Mouse (Mus musculus) ES-Bruce4 (cell line): ENCODE results near the gene Kctd5.

Experiments
- CTCF ChIP-seq: IDR thresholded peaks from one replicate; pipeline ENCODE4 v1.8.1; 2011; ENCODE audit warnings: low read depth, low read length
- POLR2A ChIP-seq: IDR thresholded peaks from one replicate; pipeline ENCODE4 v1.8.1; 2011; ENCODE audit warnings: low read length; ENCODE audit not compliant: insufficient read depth

DNA sequence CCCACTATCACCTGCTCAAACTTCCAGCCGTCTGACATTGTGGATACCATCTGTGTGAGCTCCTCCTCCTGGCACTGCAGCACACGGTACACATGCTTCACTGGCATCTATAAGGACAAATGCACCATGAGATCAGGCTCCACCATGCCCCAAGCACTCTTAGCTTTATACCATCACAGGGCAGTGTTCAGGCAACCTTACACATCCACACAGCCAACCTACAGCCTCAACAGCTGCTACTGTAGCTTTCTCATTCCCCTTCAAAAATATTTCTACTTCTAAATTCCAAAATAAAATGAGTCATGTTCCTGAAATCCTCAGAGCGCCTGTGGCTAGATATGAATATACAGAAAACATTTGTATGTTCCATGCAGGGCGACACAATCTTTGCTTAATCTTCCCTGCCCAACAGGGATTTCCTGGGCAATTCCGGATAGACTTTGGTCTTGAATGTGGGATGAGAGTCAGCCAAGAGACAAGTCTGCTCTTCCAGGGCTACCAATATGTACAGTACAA lies 15.5 kb downstream of the Kctd5 start:
- TF ChIP-seq POLR2A (no peak), CTCF (no peak)
